8 mouse cellular contexts compared by ENCODE assay signal in genomic region chr10:67729271-67729670, GRCm38 (mm10).
DNase-seq lines count a peak whose midpoint lies in the region; ATAC-seq and TF ChIP-seq lines count a peak whose summit lies in the region.

No protein-coding gene starts in this region.

- TF ChIP-seq CTCF in Patski (IDR thresholded peaks at IDR 0.05) = peak; percentile 88

- H3K4me3 ChIP-seq in heart, embryonic 11.5 days (ENCODE audit: low read depth, low read length) = no peak overlapping the region

- no peak for ATAC-seq in heart, embryonic 11.5 days (replicated peaks; ENCODE audit: insufficient number of reproducible peaks, low FRiP score, low TSS enrichment)
- peak; percentile 57 for ATAC-seq in Patski

- in situ Hi-C loops in Patski (cut with MboI; ENCODE audit: low pct_unique_long_range_greater_than_20kb) = loop anchor here (5.0 to 25.0 kb wide), 3 partner anchors 192 to 817 kb away; partner anchors contain the start of gene Egr2

- no peaks in the 10 kb centered on the region for H3K4me1 ChIP-seq in heart, embryonic 11.5 days (ENCODE audit: control insufficient read depth, insufficient read depth, low read length)

- POLR2A ChIA-PET in Patski (lab: Charles Lee) = no interaction called here

- H3K9ac ChIP-seq in heart, embryonic 11.5 days (ENCODE audit: low read depth, low read length) = no peak overlapping the region

- no peak overlapping the region for H3K27ac ChIP-seq in heart, embryonic 11.5 days (ENCODE audit: low read depth, low read length)

- no peak overlapping the region for H3K4me2 ChIP-seq in heart, embryonic 11.5 days

- no peaks in the 10 kb centered on the region for H3K9me3 ChIP-seq in heart, embryonic 11.5 days (replicated peaks; ENCODE audit: control insufficient read depth, low read length)

- no peaks in the 10 kb centered on the region for H3K36me3 ChIP-seq in heart, embryonic 11.5 days (ENCODE audit: control insufficient read depth, insufficient read depth, low read length)

- intact Hi-C loops in gastrocnemius, postnatal 14 days (cut with DNase I; ENCODE audit: low total_unique reads) = loop anchor here (5.0 to 10.0 kb wide), 2 partner anchors 192 to 404 kb away; partner anchors contain the start of gene Egr2

- WGBS in heart, embryonic 11.5 days (ENCODE audit: insufficient replicate concordance) = 46% methylated on average over 6 of the region's 6 CpGs

- CTCF ChIA-PET in Patski (lab: Charles Lee) = interaction anchor here (2.1 kb wide), 1 partner anchor 414 kb away, joined by 7 read pairs; no protein-coding TSS in a partner anchor

- DNase-seq in heart, adult 11 months = peak; percentile 84
- DNase-seq in Patski (ENCODE audit: low read depth, low spot score) = no peak
- DNase-seq in cerebellum, postnatal 36 days = peak; percentile 20 to 33
- DNase-seq in gastrocnemius, postnatal 14 days = peak; percentile 58
- peak; percentile 65 for DNase-seq in kidney, postnatal 14 days
- peak; percentile 43 for DNase-seq in lung, postnatal 25 days (ENCODE audit: low spot score)
- DNase-seq in right cerebral cortex, adult 2 months (ENCODE audit: low spot score in 2 of 2) = peak; percentile 76 to 86

- no peaks in the 10 kb centered on the region for H3K27me3 ChIP-seq in heart, embryonic 11.5 days (ENCODE audit: control insufficient read depth, insufficient read depth, low read length)
- no peaks in the 10 kb centered on the region for H3K27me3 ChIP-seq in Patski
